Mouse (Mus musculus) heart, embryonic 14.5 days (tissue): ENCODE data around the gene Ccdc85b. TPM values are rescaled to one million over a fixed set of nuclear protein-coding genes. Genes with fewer than 3 reads are reported as not detected.
A peak's percentile ranks its signal among the peaks of the same experiment; 100 is the strongest.

Experiments
- ATAC-seq: fragments of 200-750 bp; cut with Nextera tagmentation; 2 replicates; pipeline ENCODE4 v1.8.0; 2017; ENCODE audit warnings: low read depth, moderate TSS enrichment; ENCODE audit not compliant: insufficient number of reproducible peaks, insufficient read depth, low FRiP score
- H3K27ac ChIP-seq, 2 experiments: fragments of 200-500 bp in 1 of 2; fragments of 300-500 bp in 1 of 2; sonication (generic) in 1 of 2; replicated peaks in 1 of 2; 2 replicates each; pipeline ENCODE4 v1.5.1; 2012 to 2014; ENCODE audit warnings: low read depth in 2 of 2, low read length in 2 of 2, control low read depth in 1 of 2, mild to moderate bottlenecking in 1 of 2, mixed read lengths in 1 of 2; ENCODE audit not compliant: control insufficient read depth in 1 of 2, insufficient read depth in 1 of 2
- H3K27me3 ChIP-seq: fragments of 300-500 bp; sonication (generic); 2 replicates; pipeline ENCODE4 v1.6.1; 2014; ENCODE audit warnings: mild to moderate bottlenecking, low read length, control low read depth; ENCODE audit not compliant: control insufficient read depth, insufficient read depth
- H3K36me3 ChIP-seq: fragments of 300-500 bp; sonication (generic); 2 replicates; pipeline ENCODE4 v1.6.1; 2014; ENCODE audit warnings: mild to moderate bottlenecking, control low read depth, low read length, mixed read lengths; ENCODE audit not compliant: control insufficient read depth, insufficient read depth
- H3K4me1 ChIP-seq, 2 experiments: fragments of 200-500 bp in 1 of 2; fragments of 300-500 bp in 1 of 2; sonication (generic) in 1 of 2; 2 replicates each; pipeline ENCODE4 v1.6.1; 2012 to 2014; ENCODE audit warnings: low read length in 2 of 2, control low read depth in 1 of 2, mixed read lengths in 1 of 2; ENCODE audit not compliant: control insufficient read depth in 2 of 2, insufficient read depth in 2 of 2
- H3K4me2 ChIP-seq: fragments of 300-500 bp; sonication (generic); 2 replicates; pipeline ENCODE4 v1.6.1; 2014; ENCODE audit warnings: mild to moderate bottlenecking, low read length
- H3K4me3 ChIP-seq, 2 experiments: fragments of 200-500 bp in 1 of 2; fragments of 300-500 bp in 1 of 2; sonication (generic) in 1 of 2; 2 replicates each; pipeline ENCODE4 v1.5.1; 2012 to 2014; ENCODE audit warnings: low read length in 2 of 2, mild to moderate bottlenecking in 2 of 2, control low read depth in 1 of 2, low read depth in 1 of 2, moderate library complexity in 1 of 2; ENCODE audit not compliant: control insufficient read depth in 1 of 2, insufficient read depth in 1 of 2
- H3K9ac ChIP-seq: fragments of 300-500 bp; sonication (generic); 2 replicates; pipeline ENCODE4 v1.6.1; 2014; ENCODE audit warnings: mild to moderate bottlenecking, low read length
- H3K9me3 ChIP-seq: fragments of 300-500 bp; sonication (generic); 2 replicates; pipeline ENCODE4 v1.6.1; 2016; ENCODE audit warnings: low read length, control low read depth; ENCODE audit not compliant: control insufficient read depth
- WGBS: fragments of 180-500 bp; shearing (Covaris S2); extraction: QIAGEN DNeasy Blood & Tissue Kit; methylation state at CpG from one replicate; pipeline ENCODE4 v1.1.7; 2014; 5-methylcytosine and 5-hydroxymethylcytosine counted together
- polyA plus RNA-seq: library from polyadenylated mRNA; unstranded; fragments of >200 nt; fragmentation: Nextera tagmentation; extraction: Ambion mirVana; gene quantifications from 2 replicates; pipeline ENCODE4 v1.2.1, GENCODE M21; 2014

Gene Ccdc85b
- polyA plus RNA-seq, 1 experiment from 2014 or later = 9.0 TPM

DNA sequence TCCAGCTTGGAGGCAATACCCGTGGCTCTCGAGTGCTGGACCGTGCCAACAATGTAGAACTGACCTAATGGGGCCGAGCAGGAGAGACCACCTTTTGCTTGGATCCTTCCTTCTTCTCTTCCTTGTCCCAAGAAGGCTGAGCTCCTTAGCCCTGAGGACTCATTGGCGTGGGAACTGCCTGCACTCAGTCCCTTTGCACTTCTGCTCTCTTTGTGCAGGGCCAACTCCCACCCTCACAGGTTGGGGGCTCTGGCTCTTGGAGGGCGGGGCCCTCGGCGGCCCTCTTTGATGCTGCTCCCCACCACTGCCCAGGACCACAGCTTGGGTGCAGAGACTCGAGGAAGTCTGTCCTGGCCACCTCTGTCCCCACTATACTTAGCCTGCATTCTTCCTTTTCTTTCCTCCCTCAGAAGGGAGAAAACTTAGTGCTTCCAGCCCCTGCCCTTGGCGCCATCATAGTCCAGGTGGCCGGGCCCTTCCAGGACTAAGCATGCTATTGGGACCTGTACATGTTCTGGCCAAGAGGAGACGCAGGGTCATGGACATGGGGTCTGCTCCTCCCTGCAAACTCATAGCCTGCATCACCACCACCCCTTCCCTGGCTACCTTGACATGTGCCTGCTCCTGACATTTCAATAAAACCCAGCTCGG lies 30.9 kb downstream of the Ccdc85b start:
- H3K9ac ChIP-seq = no peak overlapping the region
- H3K9me3 ChIP-seq = no peaks in the 10 kb centered on the region
- no peak overlapping the region for H3K27ac ChIP-seq
- peak overlapping the region; percentile 88; the same call in 1 of the 2 replicates for H3K4me2 ChIP-seq
- H3K27me3 ChIP-seq = no peaks in the 10 kb centered on the region
- no peak for ATAC-seq
- H3K4me1 ChIP-seq = peaks cover 18 to 23% of the 10 kb centered on the region in 2 experiments
- no peak overlapping the region for H3K4me3 ChIP-seq
- 90% methylated on average over 13 of the region's 13 CpGs for WGBS
- H3K36me3 ChIP-seq = peaks cover 41% of the 10 kb centered on the region

DNA sequence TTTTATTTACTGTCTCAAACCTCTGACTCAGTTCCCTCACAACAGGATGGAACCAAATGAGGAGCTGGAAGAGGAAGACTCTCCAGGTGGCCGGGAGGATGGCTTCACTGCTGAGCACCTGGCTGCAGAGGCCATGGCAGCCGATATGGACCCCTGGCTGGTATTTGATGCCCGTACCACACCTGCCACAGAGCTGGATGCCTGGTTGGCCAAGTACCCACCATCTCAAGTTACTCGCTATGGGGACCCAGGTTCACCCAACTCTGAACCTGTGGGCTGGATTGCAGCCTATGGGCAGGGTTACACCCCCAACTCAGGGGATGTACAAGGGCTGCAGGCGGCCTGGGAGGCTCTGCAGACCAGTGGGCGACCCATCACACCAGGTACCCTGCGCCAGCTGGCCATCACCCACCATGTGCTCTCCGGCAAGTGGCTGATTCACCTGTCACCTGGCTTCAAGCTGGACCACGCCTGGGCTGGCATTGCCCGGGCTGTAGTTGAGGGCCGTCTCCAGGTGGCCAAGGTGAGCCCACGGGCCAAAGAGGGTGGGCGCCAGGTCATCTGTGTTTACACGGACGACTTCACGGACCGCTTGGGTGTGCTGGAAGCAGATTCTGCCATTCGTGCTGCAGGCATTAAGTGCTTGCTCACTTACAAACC lies 31.7 kb downstream of the Ccdc85b start:
- H3K36me3 ChIP-seq = peaks cover 48% of the 10 kb centered on the region
- peak overlapping the region; percentile 80 to 92; a peak in 2 of 4 replicates for H3K27ac ChIP-seq
- ATAC-seq = no peak
- H3K4me2 ChIP-seq = peak overlapping the region; percentile 88
- 90% methylated on average over 18 of the region's 18 CpGs for WGBS
- H3K4me3 ChIP-seq = peak overlapping the region; percentile 84 to 87
- H3K4me1 ChIP-seq = peaks cover 18 to 23% of the 10 kb centered on the region in 2 experiments
- H3K9ac ChIP-seq = peak overlapping the region; percentile 97
- H3K27me3 ChIP-seq = no peaks in the 10 kb centered on the region
- H3K9me3 ChIP-seq = no peaks in the 10 kb centered on the region

DNA sequence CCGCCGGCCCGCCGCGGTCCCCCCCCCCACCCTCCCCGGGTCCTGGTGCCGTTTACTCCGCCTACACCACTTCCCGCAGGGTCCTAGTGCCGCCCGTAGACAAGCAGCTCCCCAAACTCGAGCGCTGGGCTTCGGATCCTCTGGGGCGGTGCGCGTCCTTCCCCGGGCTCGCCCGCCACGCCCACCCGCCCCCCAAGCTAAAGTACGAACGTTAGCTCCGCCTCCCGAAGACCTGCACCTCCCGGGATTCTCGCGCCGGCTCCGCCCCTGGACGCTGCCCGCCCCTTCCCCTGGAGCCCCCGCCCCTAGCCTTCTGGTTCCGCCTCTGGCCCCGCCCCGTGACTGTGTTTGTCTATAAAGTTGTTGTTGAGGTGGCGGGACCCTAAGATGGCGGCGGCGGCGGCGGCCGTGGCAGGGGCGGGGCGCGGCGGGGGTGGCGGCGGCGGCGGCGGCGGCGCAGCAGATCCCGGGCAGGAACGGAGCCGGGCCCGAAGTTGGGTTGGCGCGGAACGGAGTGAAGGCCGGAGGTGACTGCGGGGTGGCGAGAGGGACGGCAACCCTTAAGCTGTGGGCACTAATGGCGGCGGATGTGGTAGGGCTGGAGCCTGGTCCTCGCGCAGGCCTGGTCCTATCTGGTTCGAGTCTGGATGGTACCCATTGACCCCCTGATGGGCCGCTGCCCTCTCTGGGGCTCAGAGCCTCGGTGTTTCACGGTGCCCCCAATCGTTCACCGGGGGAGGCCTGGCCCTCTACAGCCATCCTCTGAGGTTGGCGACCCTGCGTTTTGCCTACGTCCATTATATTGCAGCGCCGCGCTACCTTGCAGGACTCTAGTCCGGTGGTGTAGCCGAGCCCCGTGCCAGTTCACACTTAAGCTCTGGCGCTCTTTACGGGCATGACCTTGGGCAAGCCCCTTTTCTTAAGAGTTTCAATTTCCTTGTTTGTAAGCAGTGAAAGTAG lies 32.6 kb downstream of the Ccdc85b start, which contains the start of the genes Drap1 and AI837181:
Drap1 (minus strand) TSS at position 198 of the 960 bp plus-strand sequence.
AI837181 (plus strand) TSS at position 363 of the 960 bp plus-strand sequence.
- H3K4me3 ChIP-seq = peak within 1 kb of the TSS; percentile 87 to 92
- H3K9me3 ChIP-seq = no peaks in the 10 kb centered on the region
- peak within 1 kb of the TSS; percentile 86 to 92 for H3K27ac ChIP-seq
- WGBS = under 1% methylated on average over 85 of the region's 87 CpGs
- H3K9ac ChIP-seq = peak within 1 kb of the TSS; percentile 97
- peak; percentile 89 for ATAC-seq
- H3K4me1 ChIP-seq = peaks cover 18 to 22% of the 10 kb centered on the region in 2 experiments
- peaks cover 58% of the 10 kb centered on the region for H3K36me3 ChIP-seq
- no peaks in the 10 kb centered on the region for H3K27me3 ChIP-seq
- peak within 1 kb of the TSS; percentile 88 for H3K4me2 ChIP-seq

DNA sequence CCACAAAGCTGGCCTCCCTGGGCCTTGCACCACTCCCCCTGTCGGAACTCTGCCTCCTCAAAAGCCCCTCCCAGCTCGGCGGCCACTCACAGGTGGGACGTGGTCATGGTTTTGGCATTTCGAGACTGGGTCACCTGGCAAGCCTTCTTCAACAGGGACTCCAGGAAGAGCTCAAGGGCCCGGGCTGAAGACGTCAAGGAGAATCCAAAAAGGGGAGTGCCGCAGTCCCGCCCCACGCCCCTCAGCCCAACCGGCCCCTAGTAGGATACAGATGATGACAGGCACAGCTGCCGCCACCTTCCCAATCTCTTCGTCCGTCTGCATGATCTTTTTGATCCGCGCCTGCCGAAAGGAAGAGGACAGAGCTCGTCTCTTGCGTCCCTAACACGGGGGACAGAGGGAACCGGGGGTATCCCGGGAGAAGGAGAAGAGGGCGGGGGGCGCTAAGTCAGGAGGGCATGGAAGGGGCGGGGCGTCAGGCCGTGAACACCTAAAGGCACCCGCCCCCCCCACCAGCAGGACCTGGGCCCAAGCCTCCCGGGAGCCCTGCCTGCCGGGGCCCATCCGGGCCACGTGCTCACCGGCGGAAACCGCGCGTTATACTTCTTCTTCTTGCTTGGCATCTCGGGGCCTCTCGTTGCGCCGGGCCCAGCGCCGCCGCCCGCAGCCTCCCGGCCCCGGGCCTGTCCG lies 33.5 kb downstream of the Ccdc85b start:
- peaks cover 18 to 21% of the 10 kb centered on the region in 2 experiments for H3K4me1 ChIP-seq
- peak overlapping the region; percentile 84 for H3K4me2 ChIP-seq
- WGBS = under 1% methylated on average over 34 of the region's 48 CpGs
- H3K4me3 ChIP-seq = peak overlapping the region; percentile 87 to 92
- H3K9ac ChIP-seq = peak overlapping the region; percentile 97
- no peaks in the 10 kb centered on the region for H3K27me3 ChIP-seq
- peaks cover 66% of the 10 kb centered on the region for H3K36me3 ChIP-seq
- no peaks in the 10 kb centered on the region for H3K9me3 ChIP-seq
- ATAC-seq = peak; percentile 63
- H3K27ac ChIP-seq = peak overlapping the region; percentile 86 to 92

DNA sequence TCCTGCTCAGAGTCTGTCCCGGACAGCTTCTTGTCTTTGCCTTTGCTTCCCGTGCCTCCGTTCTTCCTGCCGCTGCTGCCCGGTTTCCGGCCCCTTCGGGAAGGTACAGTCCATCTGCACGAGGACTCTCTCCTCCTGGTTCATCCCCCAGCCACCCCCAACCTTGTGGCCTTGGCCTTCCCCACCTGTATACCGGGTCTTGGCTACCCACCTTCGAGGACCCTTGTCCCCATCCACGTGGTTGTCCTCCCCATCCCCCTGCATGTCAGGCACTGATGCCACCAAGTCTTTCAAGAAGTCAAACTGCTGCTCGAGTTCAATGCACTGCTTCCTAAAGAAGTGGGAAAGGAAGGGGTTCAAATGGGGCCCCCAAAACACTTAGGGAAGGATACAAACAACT lies 34.1 kb downstream of the Ccdc85b start:
- Histone ChIP-seq H3K9ac (peak overlapping the region; percentile 97), H3K27me3 (no peaks in the 10 kb centered on the region), H3K9me3 (no peaks in the 10 kb centered on the region), H3K4me1 (peaks cover 18 to 21% of the 10 kb centered on the region in 2 experiments), H3K4me2 (peak overlapping the region; percentile 84), H3K36me3 (peaks cover 65% of the 10 kb centered on the region), H3K27ac (peak overlapping the region; percentile 32 to 92; a peak in 1 of 4 replicates), H3K4me3 (peak overlapping the region; percentile 87 to 92)
- 66% methylated on average over 12 of the region's 12 CpGs for WGBS
- no peak for ATAC-seq

DNA sequence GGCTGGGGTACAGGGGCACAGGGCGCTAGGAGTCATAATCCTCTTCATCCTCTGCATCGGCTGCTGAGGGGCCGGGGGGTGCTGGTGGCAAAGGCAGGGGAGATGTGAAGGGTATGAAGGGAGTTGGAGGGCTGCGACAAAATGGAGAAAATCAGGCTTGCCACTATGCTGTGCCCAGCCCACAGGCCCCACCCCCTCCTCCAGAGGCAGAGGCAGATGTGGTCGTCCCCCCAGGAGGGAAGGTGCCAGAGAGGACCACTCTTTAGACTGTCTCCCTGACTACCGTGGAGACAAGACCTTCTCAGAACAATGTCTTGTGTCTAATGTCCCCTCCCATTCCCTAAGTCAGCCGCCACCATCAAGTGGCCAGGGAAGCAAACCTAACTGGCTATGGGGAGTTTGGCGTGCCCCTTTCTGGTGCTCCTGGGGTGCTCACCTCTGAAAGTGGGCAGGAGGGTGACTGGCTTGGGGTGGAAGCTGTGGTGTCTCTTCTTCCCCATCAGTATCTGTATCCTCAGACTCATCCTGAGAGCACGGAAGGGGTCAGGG lies 34.7 kb downstream of the Ccdc85b start:
- H3K4me2 ChIP-seq = peak overlapping the region; percentile 84; the same call in 1 of the 2 replicates
- no peaks in the 10 kb centered on the region for H3K27me3 ChIP-seq
- WGBS = 89% methylated on average over 9 of the region's 9 CpGs
- H3K9me3 ChIP-seq = no peaks in the 10 kb centered on the region
- peak overlapping the region; percentile 97 for H3K9ac ChIP-seq
- ATAC-seq = no peak
- peak overlapping the region in 1 of 2 experiments; percentile 87; a peak in 1 of 4 replicates for H3K4me3 ChIP-seq
- peaks cover 18 to 21% of the 10 kb centered on the region in 2 experiments for H3K4me1 ChIP-seq
- no peak overlapping the region for H3K27ac ChIP-seq
- peaks cover 70% of the 10 kb centered on the region for H3K36me3 ChIP-seq
